Mouse (Mus musculus) lung, postnatal 25 days (tissue): ENCODE data around the gene Osgep.
"Not testable (repeated sequence)": the region's sequence is repeated elsewhere in the genome, so short reads cannot be mapped to it uniquely, and the experiment has no call there.

Experiments used
- DNase-seq: peaks from one replicate; pipeline ENCODE4 v3.0.0; 2022; ENCODE audit warnings: low spot score

The Osgep gene

GRCm38 (mm10) chr14:50924281-50925064 is at the start of gene Osgep, which contains the start of gene Apex1:
TSS of gene Osgep (minus strand) at chr14:50924893.
TSS of gene Apex1 (plus strand) at chr14:50924968.
- DNase-seq = peak; percentile 97

GRCm38 (mm10) chr14:50973700-50974099 is 49.0 kb upstream of the Osgep start:
- DNase-seq = no peak

- not testable (repeated sequence) for DNase-seq
Measured at GRCm38 (mm10) chr14:50973054-50973453, 48.4 kb upstream of the Osgep start.

DNA sequence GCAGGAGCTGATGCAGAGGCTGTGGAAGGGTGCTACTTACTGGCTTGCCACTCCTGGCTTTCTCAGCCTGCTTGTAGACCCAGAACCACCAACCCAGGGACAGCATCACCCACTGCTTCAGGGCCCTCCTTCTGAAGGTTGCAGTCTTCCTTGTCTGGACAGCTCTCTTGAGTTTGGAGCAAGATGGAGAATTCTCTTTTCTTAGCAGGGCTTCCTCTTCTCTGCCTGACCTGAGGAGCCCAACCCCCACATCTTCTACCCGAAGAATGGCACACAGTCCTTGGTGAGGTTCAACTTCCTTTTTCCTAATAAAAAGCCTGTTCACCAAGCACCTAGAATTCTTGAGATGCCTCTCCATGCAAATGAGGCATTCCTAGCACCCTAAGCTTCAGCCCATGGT is 46.1 kb upstream of the Osgep start:
- DNase-seq = no peak

- DNase-seq = no peak
Measured at GRCm38 (mm10) chr14:50969558-50970544, 45.2 kb upstream of the Osgep start.

DNA sequence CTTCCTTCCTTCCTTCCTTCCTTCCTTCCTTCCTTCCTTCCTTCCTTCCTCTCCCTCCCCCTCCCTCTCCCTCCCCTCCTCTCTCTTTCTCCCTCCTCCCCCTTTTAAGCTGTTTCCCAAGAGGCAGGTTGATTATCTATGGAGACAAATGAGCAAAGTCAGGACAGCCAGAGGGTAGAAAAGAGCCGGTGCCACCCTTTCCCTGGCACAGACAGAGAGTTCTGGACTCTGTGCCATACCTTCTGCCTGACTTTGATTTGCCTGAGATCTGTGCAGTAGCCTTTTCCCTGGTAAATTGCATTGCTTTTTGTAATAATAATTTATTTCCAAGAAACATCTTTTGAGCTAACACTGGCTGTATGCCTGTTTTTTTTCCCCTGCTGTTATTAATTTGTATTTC is 44.3 kb upstream of the Osgep start:
- DNase-seq = no peak

- DNase-seq = no peak
Measured at GRCm38 (mm10) chr14:50968216-50968980, 43.7 kb upstream of the Osgep start.

- not testable (repeated sequence) for DNase-seq
Measured at GRCm38 (mm10) chr14:50958289-50958995, 33.7 kb upstream of the Osgep start.

DNA sequence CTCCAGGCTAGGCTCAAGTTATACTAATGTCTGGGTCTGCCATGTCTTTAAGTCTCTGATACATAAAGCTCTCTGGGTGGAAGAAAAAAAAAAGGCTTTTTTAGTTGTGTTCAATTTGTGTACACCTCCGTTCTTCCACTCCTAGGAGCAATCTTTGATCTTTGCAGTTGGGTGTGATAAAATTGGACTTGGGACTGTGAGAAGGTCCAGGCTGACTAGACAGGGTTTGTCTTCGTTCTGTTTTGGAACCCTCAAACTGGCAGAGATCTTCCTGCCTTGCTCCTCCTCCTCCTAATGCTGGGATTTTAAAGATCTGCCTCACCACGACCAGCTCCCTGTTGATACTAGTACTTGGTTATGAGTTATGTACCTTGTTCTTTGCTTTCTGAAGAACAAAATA is 32.5 kb upstream of the Osgep start:
- not testable (repeated sequence) for DNase-seq

DNA sequence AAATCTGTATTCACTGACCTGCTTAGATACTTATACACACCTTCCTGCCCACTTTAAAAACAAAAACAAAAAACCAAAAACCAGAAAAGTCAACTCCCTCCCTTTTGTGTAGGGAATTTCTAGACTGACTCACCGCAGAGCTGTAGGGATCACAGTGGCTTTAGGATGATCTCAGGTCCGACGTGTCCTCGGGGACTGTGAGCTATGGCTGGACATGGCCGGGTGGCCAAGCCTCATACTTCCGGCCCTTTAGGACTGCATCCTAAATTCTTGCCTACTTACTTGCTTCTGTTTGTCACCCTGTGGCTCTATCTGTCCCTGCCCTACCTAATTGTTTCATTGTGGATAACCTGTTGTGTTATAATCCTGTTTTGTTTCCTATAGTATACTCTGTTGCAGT is 32.0 kb upstream of the Osgep start:
- DNase-seq = not testable (repeated sequence)

DNA sequence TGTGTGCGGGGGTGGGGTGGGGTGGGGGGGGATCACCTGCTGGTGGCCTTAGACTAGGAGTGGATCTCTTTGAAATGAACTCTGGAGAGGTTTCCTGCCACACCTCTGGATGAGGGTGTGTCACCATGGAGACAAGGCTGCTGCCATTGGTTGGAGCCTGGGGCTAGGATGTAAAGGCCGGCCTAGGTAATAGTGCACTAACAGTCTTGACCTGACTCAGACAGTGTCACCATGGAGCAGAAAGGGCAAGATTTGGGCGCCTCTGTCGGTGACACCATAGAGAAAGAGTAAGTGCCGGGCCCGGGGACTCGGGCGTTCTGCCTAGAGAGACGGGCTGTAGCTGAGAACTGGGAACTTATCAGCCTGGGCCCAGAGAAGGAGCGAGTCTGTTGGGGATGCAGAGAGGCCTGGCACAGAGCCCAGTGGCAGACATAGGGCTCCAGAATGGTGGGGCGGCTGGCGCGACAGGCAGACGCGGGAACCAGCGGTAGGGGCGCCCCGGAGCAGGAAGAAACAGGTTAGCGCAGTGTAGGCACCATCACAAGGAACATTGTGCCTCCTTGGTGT is 31.3 kb upstream of the Osgep start, which contains the start of gene Pnp2:
Gene Pnp2 (plus strand): TSS at position 51 of the 567 bp plus-strand sequence.
- peak; percentile 47 for DNase-seq

DNA sequence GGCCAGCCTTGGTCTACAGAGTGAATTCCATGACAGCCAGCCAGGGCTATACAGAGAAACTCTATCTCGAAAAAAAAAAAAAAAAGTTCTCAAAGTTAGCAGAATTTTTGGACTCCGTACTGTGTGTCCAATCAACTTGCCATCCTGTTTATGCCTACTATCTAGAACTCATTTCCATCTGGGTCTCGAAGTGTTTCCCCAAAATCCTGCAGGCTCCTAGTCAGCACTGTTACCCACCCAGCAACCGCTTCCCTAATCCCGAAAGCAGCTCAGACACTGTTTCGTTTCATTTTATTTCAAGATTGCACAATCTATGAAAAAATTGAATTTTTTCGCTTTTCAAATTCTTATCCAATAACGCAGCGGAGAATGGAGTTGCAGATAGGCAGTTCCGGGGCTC is 30.8 kb upstream of the Osgep start:
- no peak for DNase-seq

GRCm38 (mm10) chr14:50945526-50945925 is 20.8 kb upstream of the Osgep start:
- not testable (repeated sequence) for DNase-seq

DNA sequence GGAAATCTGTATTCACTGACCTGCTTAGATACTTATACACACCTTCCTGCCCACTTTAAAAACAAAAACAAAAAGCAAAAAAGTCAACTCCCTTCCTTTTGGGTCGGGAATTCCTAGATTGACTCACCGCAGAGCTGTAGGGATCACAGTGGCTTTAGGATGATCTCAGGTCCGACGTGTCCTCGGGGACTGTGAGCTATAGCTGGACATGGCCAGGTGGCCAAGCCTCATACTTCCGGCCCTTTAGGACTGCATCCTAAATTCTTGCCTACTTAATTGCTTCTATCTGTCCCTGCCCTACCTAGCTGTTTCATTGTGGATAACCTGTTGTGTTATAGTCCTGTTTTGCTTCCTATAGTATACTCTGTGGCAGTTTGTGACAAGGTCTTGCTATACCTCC is 20.4 kb upstream of the Osgep start:
- not testable (repeated sequence) for DNase-seq

DNA sequence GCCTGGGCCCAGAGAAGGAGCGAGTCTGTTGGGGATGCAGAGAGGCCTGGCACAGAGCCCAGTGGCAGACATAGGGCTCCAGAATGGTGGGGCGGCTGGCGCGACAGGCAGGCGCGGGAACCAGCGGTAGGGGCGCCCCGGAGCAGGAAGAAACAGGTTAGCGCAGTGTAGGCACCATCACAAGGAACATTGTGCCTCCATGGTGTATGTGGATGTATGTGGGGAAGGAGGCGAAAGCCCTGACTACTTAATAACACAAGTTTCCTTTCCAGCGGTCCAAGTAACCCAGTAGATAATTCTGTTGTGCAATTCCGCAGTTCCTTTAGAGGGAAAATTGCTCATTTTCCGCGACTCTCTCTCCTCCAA is 20.0 kb upstream of the Osgep start:
- not testable (repeated sequence) for DNase-seq

DNA sequence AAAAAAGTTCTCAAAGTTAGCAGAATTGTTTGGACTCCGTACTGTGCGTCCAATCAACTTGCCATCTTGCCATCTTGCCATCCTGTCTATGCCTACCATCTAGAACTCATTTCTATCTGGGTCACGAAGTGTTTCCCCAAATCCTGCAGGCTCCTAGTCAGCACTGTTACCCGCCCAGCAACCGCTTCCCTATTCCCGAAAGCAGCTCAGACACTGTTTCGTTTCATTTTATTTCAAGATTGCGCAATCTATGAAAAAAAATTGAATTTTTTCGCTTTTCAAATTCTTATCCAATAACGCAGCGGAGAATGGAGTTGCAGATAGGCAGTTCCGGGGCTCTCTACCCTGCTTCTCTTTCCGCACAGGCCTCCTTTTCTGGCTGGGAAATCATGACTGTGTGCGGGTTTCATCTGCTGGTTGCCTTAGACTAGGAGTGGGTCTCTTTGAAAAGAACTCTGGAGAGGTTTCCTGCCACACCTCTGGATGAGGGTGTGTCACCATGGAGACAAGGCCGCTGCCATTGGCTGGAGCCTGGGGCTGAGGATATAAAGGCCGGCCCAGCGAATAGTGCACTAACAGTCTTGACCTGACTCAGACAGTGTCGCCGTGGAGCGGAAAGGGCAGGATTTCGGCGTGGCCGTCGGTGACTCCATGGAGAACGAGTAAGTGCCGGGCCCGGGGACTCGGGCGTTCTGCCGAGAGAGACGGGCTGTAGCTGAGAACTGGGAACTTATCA is 19.4 kb upstream of the Osgep start, which contains the start of gene Gm49342:
Gene Gm49342 (plus strand): TSS at position 586 of the 736 bp plus-strand sequence.
- peak; percentile 97 for DNase-seq

DNA sequence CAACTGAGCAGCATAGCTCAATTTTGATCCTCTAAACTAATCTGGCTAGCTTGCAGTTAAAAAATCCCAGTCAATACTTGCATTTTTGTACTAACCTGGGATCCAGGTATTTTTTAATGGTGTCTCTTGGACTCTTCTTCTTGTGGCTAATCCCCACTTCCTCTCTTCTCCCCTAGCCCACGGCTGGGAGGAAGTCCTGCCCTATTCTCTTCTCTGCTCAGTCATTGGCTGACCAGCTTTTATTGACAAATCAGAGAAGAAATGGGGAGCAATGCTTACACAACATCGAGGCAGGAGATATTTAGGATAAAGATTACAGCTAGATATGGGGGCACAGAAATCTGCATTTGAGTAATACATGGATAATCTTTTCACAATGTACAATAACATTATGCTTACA is 14.2 kb upstream of the Osgep start:
- no peak for DNase-seq

- DNase-seq = no peak
Measured at GRCm38 (mm10) chr14:50938119-50938908, 13.6 kb upstream of the Osgep start.

- no peak for DNase-seq
Measured at GRCm38 (mm10) chr14:50936649-50937048, 12.0 kb upstream of the Osgep start.
